Mouse (Mus musculus) hindbrain, embryonic 10.5 days (tissue): ENCODE measurements around the gene Kcnh7. TPM values are rescaled to one million over a fixed set of nuclear protein-coding genes. Genes with fewer than 3 reads are reported as not detected.

ENCODE experiments used
- DNase-seq: peaks from one replicate; pipeline ENCODE4 v3.0.0-alpha.2; 2017; ENCODE audit warnings: low spot score
- H3K27ac ChIP-seq: fragments of 300-500 bp; sonication (generic); 2 replicates; pipeline ENCODE4 v1.5.1; 2016; ENCODE audit warnings: mild to moderate bottlenecking, moderate library complexity
- H3K27me3 ChIP-seq: fragments of 300-500 bp; sonication (generic); 2 replicates; pipeline ENCODE4 v1.6.1; 2016; ENCODE audit warnings: mild to moderate bottlenecking; ENCODE audit not compliant: poor library complexity, insufficient read depth, severe bottlenecking
- H3K36me3 ChIP-seq: fragments of 300-500 bp; sonication (generic); 2 replicates; pipeline ENCODE4 v1.6.1; 2016; ENCODE audit warnings: mild to moderate bottlenecking, moderate library complexity
- H3K4me1 ChIP-seq: fragments of 300-500 bp; sonication (generic); replicated peaks from 2 replicates; pipeline ENCODE4 v1.6.1; 2016; ENCODE audit warnings: mild to moderate bottlenecking
- H3K4me3 ChIP-seq: fragments of 300-500 bp; sonication (generic); 2 replicates; pipeline ENCODE4 v1.5.1; 2016; ENCODE audit warnings: mild to moderate bottlenecking, moderate library complexity
- H3K9me3 ChIP-seq: fragments of 300-500 bp; sonication (generic); 2 replicates; pipeline ENCODE4 v1.6.1; 2016; ENCODE audit warnings: mild to moderate bottlenecking, moderate library complexity
- WGBS: fragments of 180-500 bp; shearing (Covaris S2); methylation state at CpG from one replicate; pipeline ENCODE4 v1.1.7; 2016; 5-methylcytosine and 5-hydroxymethylcytosine counted together
- polyA plus RNA-seq: library from polyadenylated mRNA; unstranded; fragments of >200 nt; fragmentation: Nextera tagmentation; extraction: Ambion mirVana; gene quantifications from 2 replicates; pipeline ENCODE4 v1.2.1, GENCODE M21; 2016

The Kcnh7 gene
- polyA plus RNA-seq, 1 experiment from 2014 or later: 1.2 TPM

GRCm38 (mm10) chr2:62646671-62647289 lies 537.3 kb downstream of the Kcnh7 start:
- Histone ChIP-seq H3K9me3 (no peaks in the 10 kb centered on the region), H3K36me3 (no peaks in the 10 kb centered on the region), H3K27ac (peak overlapping the region; percentile 83), H3K27me3 (peaks cover 16% of the 10 kb centered on the region; the same call in 1 of the 2 replicates), H3K4me1 (peaks cover 19% of the 10 kb centered on the region), H3K4me3 (peak overlapping the region; percentile 61)
- 14% methylated on average over 6 of the region's 6 CpGs for WGBS
- DNase-seq: no peak

GRCm38 (mm10) chr2:62646014-62646645 lies 538.0 kb downstream of the Kcnh7 start, which contains the start of gene Ifih1:
TSS of gene Ifih1 (minus strand) at chr2:62646255.
- peaks cover 16% of the 10 kb centered on the region; the same call in 1 of the 2 replicates for H3K27me3 ChIP-seq
- H3K36me3 ChIP-seq: no peaks in the 10 kb centered on the region
- WGBS: under 1% methylated on average over 30 of the region's 30 CpGs
- no peaks in the 10 kb centered on the region for H3K9me3 ChIP-seq
- H3K27ac ChIP-seq: peak within 1 kb of the TSS; percentile 83
- H3K4me1 ChIP-seq: peaks cover 19% of the 10 kb centered on the region
- peak; percentile 74 for DNase-seq
- peak within 1 kb of the TSS; percentile 61 for H3K4me3 ChIP-seq

DNA sequence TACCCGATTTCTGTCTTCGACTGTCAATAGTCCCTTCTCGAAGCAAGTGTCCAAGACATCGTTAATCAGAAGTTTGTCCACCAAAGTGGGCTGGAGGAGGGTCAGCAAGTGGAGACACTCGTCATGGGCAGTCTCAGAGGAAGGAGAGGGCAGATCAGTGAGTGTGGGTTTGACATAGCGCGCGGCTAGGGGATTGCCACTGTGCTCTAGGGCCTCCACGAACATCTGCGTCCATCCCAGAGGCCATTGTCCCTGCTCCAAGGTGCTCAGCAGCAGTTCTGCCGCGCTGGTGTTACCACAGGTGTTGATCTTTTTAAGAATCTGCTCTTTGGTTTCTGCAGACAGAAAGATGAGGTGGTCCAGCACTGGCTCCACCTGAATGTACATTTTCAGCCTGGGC lies 538.6 kb downstream of the Kcnh7 start:
- no peak for DNase-seq

DNA sequence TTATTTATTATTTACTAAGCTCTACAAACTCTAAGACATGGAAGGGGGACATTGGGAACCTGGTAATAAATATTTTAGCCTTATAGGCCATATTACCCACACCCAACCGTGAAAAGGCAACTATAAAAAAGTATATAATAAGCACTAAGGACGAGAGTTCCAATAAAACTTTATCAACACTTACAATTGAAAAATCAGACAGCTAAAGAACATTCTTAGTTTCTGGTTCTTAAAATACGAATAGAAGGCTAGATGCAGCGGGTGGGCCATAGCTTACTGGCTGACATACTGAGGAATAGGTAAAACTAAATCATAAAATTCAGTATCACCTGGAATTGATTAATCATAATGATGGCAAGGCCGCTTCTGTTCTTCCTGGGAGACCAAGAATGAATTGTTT lies 539.2 kb downstream of the Kcnh7 start:
- Histone ChIP-seq H3K27me3 (peaks cover 16% of the 10 kb centered on the region; the same call in 1 of the 2 replicates), H3K36me3 (no peaks in the 10 kb centered on the region), H3K9me3 (no peaks in the 10 kb centered on the region), H3K4me3 (no peak overlapping the region), H3K27ac (no peak overlapping the region), H3K4me1 (peaks cover 19% of the 10 kb centered on the region)
- WGBS: 90% methylated on average over 5 of the region's 5 CpGs
- DNase-seq: no peak

More for the DNA sequence above, 538.6 kb downstream of the Kcnh7 start:
- peak overlapping the region; percentile 61 for H3K4me3 ChIP-seq
- H3K36me3 ChIP-seq: no peaks in the 10 kb centered on the region
- H3K4me1 ChIP-seq: peaks cover 19% of the 10 kb centered on the region
- no peaks in the 10 kb centered on the region for H3K9me3 ChIP-seq
- WGBS: 34% methylated on average over 12 of the region's 12 CpGs
- H3K27ac ChIP-seq: peak overlapping the region; percentile 83
- H3K27me3 ChIP-seq: peaks cover 16% of the 10 kb centered on the region; the same call in 1 of the 2 replicates
